Mouse (Mus musculus): Measurements from ENCODE around the gene Scml4. TPM values are rescaled to one million over a fixed set of nuclear protein-coding genes. Genes with fewer than 3 reads are reported as not detected.

Gene Scml4
- polyA plus RNA-seq, 1 experiment from 2014 or later = 18.2 TPM

DNA sequence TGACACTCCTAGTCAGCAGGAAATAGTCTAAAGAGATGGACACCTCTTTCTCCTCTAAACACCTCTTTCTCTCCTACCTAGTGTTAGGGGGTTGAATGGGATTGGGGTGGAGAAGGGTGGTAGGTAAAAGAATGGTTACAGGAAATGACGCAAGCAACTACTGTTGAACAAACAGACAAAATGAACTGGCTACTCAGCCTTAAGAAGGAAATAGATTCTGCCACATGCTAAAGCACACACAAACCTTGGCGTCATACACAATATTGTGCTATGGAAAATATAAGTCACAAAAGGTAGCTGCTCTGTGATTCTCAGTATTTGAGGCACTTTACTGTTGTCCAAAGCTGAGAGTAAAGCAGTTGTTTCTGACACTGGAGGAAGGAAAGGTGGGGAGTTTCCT, 21.4 kb upstream of the Scml4 start:
- Histone ChIP-seq H3K27ac (replicated peaks; ENCODE audit: low read depth, low read length) (no peak overlapping the region), H3K9ac (replicated peaks; ENCODE audit: low read length) (no peak overlapping the region), H3K4me1 (ENCODE audit: control insufficient read depth, insufficient read depth, low read length) (no peaks in the 10 kb centered on the region), H3K9me3 (ENCODE audit: control insufficient read depth, low read length) (no peaks in the 10 kb centered on the region; the same call in 1 of the 2 replicates), H3K4me3 (replicated peaks; ENCODE audit: low read depth, low read length) (no peak overlapping the region), H3K4me2 (ENCODE audit: low read length) (no peak overlapping the region), H3K27me3 (ENCODE audit: control insufficient read depth, insufficient read depth, low read length) (no peaks in the 10 kb centered on the region), H3K36me3 (ENCODE audit: control insufficient read depth, insufficient read depth, low read length) (peaks cover 21% of the 10 kb centered on the region)
- no peak for DNase-seq
- WGBS = 100% methylated on average over 2 of the region's 2 CpGs
- ATAC-seq (ENCODE audit: low FRiP score, low TSS enrichment) = no peak

DNA sequence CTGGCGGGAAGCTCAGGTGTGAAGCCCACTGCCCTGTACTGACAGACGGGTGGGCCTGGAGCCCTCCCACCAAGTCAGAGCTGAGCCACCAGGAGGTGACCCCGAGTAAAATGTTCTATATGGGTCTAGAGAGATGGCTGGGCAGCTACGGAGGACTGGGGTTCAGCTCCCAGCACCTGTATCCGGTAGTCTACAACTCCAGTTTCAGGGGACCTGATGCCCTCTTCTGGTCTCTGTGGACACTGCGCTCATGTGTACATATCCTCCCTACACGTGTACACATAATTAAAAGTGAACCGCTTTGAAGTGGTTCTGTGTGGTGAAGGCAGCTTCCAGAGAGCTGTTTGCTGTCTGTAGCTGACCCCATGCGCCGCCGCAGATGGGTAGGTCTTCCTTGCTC, 20.1 kb upstream of the Scml4 start:
- WGBS = 94% methylated on average over 11 of the region's 11 CpGs
- Histone ChIP-seq H3K27ac (replicated peaks; ENCODE audit: low read depth, low read length) (no peak overlapping the region), H3K27me3 (ENCODE audit: control insufficient read depth, insufficient read depth, low read length) (no peaks in the 10 kb centered on the region), H3K4me3 (replicated peaks; ENCODE audit: low read depth, low read length) (no peak overlapping the region), H3K9ac (replicated peaks; ENCODE audit: low read length) (no peak overlapping the region), H3K9me3 (ENCODE audit: control insufficient read depth, low read length) (no peaks in the 10 kb centered on the region; the same call in 1 of the 2 replicates), H3K4me1 (ENCODE audit: control insufficient read depth, insufficient read depth, low read length) (no peaks in the 10 kb centered on the region), H3K36me3 (ENCODE audit: control insufficient read depth, insufficient read depth, low read length) (peaks cover 23% of the 10 kb centered on the region), H3K4me2 (ENCODE audit: low read length) (no peak overlapping the region)
- ATAC-seq (ENCODE audit: low FRiP score, low TSS enrichment) = no peak
- no peak for DNase-seq

DNA sequence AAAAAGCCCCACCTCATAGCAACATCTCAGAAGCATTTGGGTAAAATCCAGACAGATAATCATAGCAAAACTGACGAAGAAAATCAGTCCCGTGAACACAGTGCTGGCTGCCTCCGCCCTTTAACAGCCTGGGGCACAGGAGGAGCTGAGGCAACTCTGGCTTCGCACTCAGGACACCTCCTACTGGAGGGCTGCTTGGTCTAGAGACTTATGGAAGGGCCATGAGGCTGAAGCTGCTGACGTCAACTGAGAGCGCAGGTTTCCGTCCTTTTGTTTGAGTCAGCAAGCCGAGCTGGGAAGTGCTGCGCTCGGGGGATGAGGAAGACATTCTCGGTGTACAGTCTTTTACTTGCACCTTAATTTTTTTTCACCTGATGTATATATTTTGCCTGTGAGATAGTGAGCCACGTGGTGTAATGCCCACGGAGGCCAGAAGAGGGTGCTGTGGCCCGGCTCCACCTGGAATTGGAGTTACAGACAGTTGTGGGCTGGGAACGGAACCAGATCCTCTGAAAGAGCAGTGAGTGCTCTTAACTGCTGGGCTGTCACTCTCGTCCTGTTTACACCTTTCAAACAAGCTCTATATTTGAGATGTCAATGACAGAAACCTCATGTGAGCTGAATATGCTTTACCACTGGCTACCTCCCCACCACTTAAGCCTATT, 18.5 kb upstream of the Scml4 start:
- no peak for ATAC-seq (ENCODE audit: low FRiP score, low TSS enrichment)
- H3K4me2 ChIP-seq (ENCODE audit: low read length) = no peak overlapping the region
- H3K9ac ChIP-seq (replicated peaks; ENCODE audit: low read length) = no peak overlapping the region
- DNase-seq = no peak
- no peaks in the 10 kb centered on the region for H3K4me1 ChIP-seq (ENCODE audit: control insufficient read depth, insufficient read depth, low read length)
- H3K9me3 ChIP-seq (ENCODE audit: control insufficient read depth, low read length) = no peaks in the 10 kb centered on the region; the same call in 1 of the 2 replicates
- 70% methylated on average over 16 of the region's 16 CpGs for WGBS
- H3K27ac ChIP-seq (replicated peaks; ENCODE audit: low read depth, low read length) = no peak overlapping the region
- H3K36me3 ChIP-seq (ENCODE audit: control insufficient read depth, insufficient read depth, low read length) = peaks cover 17% of the 10 kb centered on the region; the same call in 1 of the 2 replicates
- no peak overlapping the region for H3K4me3 ChIP-seq (replicated peaks; ENCODE audit: low read depth, low read length)
- H3K27me3 ChIP-seq (ENCODE audit: control insufficient read depth, insufficient read depth, low read length) = no peaks in the 10 kb centered on the region

DNA sequence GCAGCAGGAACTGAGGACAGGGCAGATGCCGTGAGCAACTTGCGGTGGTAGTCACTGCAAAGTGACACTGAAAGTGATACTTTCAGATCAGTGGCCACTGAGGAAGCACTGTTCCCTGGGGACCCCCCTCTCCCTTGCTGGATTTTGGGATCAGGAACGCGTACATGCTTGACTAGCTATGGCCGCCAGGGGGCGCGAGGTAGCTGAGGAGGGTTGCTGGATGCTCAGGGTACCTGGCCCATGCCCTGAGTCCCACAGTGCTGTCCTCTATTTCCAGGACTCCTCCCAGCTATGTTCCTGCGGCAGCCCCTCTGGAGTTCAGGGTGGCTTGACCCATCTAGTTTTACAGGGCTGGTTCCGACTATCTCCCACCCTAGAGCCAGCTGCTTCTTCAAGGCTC, 17.8 kb upstream of the Scml4 start:
- ATAC-seq (ENCODE audit: low FRiP score, low TSS enrichment) (peak; percentile 46; the same call in 1 of the 2 replicates), DNase-seq (peak; percentile 80)
- Histone ChIP-seq H3K4me3 (replicated peaks; ENCODE audit: low read depth, low read length) (no peak overlapping the region), H3K9ac (replicated peaks; ENCODE audit: low read length) (no peak overlapping the region), H3K27me3 (ENCODE audit: control insufficient read depth, insufficient read depth, low read length) (no peaks in the 10 kb centered on the region), H3K9me3 (ENCODE audit: control insufficient read depth, low read length) (no peaks in the 10 kb centered on the region; the same call in 1 of the 2 replicates), H3K4me2 (ENCODE audit: low read length) (no peak overlapping the region), H3K27ac (replicated peaks; ENCODE audit: low read depth, low read length) (no peak overlapping the region), H3K4me1 (ENCODE audit: control insufficient read depth, insufficient read depth, low read length) (no peaks in the 10 kb centered on the region), H3K36me3 (ENCODE audit: control insufficient read depth, insufficient read depth, low read length) (peaks cover 11% of the 10 kb centered on the region; the same call in 1 of the 2 replicates)
- WGBS = 19% methylated on average over 9 of the region's 9 CpGs

DNA sequence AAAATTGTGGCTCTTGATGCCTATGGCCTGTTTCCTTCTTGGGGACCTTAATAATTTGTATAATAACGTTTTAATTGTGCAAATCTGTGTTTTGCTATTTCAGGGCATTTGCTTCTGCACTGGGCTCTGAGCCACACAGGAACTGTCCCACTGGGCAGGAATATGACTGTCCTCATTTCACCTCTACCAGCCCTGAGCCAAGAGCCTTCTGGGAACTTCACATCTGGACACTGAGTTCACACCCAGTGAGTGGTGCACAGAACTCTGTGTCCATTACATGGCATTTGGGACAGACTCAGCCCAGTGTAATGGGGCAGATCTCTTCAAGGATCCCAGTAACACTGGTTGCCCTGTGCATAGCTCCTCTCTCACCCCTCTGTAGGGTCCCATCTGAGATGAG, 16.8 kb upstream of the Scml4 start:
- Histone ChIP-seq H3K27me3 (ENCODE audit: control insufficient read depth, insufficient read depth, low read length) (no peaks in the 10 kb centered on the region), H3K4me1 (ENCODE audit: control insufficient read depth, insufficient read depth, low read length) (no peaks in the 10 kb centered on the region), H3K9me3 (ENCODE audit: control insufficient read depth, low read length) (no peaks in the 10 kb centered on the region), H3K27ac (replicated peaks; ENCODE audit: low read depth, low read length) (no peak overlapping the region), H3K36me3 (ENCODE audit: control insufficient read depth, insufficient read depth, low read length) (peaks cover 4% of the 10 kb centered on the region; the same call in 1 of the 2 replicates), H3K4me2 (ENCODE audit: low read length) (no peak overlapping the region), H3K9ac (replicated peaks; ENCODE audit: low read length) (no peak overlapping the region), H3K4me3 (replicated peaks; ENCODE audit: low read depth, low read length) (no peak overlapping the region)
- DNase-seq = no peak
- WGBS = 76% methylated on average over 1 of the region's 1 CpGs
- ATAC-seq (ENCODE audit: low FRiP score, low TSS enrichment) = no peak

DNA sequence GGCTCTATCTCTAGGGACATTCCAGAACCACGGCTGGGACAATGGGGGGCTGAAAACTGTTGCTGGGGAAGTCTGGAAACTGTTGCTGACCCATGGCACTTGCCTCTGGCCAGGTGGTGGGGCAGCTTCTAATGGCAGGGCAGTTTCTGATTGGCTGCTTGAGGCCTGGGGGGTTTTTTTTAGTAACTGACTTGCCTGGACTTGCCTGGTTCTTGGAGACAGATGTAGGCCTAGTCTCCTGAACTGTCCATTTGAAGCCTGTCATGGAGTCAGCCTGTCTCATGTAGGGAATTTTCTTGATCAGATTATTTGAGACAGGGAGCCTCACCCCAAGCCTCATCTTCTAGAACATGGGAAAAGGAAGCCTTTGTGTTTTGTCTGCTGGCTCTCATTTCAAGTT, 14.7 kb upstream of the Scml4 start:
- Histone ChIP-seq H3K4me3 (replicated peaks; ENCODE audit: low read depth, low read length) (no peak overlapping the region), H3K4me2 (ENCODE audit: low read length) (no peak overlapping the region), H3K27ac (replicated peaks; ENCODE audit: low read depth, low read length) (no peak overlapping the region), H3K9me3 (ENCODE audit: control insufficient read depth, low read length) (no peaks in the 10 kb centered on the region), H3K36me3 (ENCODE audit: control insufficient read depth, insufficient read depth, low read length) (0 out of 2 replicates have a peak, but pooled peaks cover 2% of the 10 kb centered on the region), H3K27me3 (ENCODE audit: control insufficient read depth, insufficient read depth, low read length) (no peaks in the 10 kb centered on the region), H3K9ac (replicated peaks; ENCODE audit: low read length) (no peak overlapping the region), H3K4me1 (ENCODE audit: control insufficient read depth, insufficient read depth, low read length) (no peaks in the 10 kb centered on the region)
- no peak for DNase-seq
- WGBS = 44% methylated on average over 1 of the region's 1 CpGs
- no peak for ATAC-seq (ENCODE audit: low FRiP score, low TSS enrichment)

DNA sequence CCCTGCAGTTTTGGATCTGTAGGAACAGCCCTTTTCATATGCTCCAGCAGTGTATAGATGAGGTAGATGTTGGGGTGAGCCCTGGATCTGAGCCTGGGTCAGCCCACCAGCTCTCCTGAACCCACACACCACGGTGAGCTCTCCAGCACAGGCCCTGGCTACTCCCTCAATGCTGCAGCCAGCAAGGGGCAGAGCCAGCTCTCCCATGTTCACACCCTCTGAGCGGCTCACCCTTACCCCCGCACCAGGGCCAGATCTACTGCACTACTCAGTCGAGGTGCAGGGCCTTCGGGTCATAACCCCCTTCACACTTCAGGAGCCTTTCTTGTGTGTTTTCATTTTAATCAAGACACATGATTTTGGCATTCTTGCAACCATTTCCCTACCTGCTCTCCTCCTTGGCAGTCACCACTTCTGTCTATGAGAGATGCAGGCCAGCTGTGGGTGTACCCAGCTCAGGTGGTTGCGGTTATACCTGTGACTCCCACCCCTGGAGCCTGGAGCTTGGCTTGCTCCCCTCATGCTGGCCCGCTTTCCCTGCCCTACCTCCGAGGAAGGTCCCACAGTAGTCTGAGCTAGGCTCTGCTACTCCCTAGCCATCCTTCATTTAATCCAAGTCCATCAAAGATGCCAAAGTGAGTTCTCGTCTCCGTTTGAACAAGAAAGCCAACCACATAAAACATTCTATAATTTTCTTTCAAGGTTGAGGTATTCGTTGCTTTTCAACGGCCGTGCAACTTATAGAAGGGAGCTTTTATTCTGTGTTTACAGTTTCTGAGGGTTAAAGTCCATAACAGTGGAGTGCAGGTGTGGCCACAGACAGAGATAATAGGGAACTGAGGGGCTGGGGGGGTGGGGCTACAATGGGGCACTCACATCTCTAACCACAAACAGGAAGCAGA, 11.7 kb upstream of the Scml4 start:
- DNase-seq (no peak), ATAC-seq (ENCODE audit: low FRiP score, low TSS enrichment) (no peak)
- Histone ChIP-seq H3K4me3 (replicated peaks; ENCODE audit: low read depth, low read length) (no peak overlapping the region), H3K4me1 (ENCODE audit: control insufficient read depth, insufficient read depth, low read length) (no peaks in the 10 kb centered on the region), H3K9me3 (ENCODE audit: control insufficient read depth, low read length) (no peaks in the 10 kb centered on the region), H3K27me3 (ENCODE audit: control insufficient read depth, insufficient read depth, low read length) (no peaks in the 10 kb centered on the region), H3K9ac (replicated peaks; ENCODE audit: low read length) (no peak overlapping the region), H3K27ac (replicated peaks; ENCODE audit: low read depth, low read length) (no peak overlapping the region), H3K36me3 (ENCODE audit: control insufficient read depth, insufficient read depth, low read length) (0 out of 2 replicates have a peak, but pooled peaks cover 2% of the 10 kb centered on the region), H3K4me2 (ENCODE audit: low read length) (no peak overlapping the region)
- WGBS = 92% methylated on average over 13 of the region's 13 CpGs

DNA sequence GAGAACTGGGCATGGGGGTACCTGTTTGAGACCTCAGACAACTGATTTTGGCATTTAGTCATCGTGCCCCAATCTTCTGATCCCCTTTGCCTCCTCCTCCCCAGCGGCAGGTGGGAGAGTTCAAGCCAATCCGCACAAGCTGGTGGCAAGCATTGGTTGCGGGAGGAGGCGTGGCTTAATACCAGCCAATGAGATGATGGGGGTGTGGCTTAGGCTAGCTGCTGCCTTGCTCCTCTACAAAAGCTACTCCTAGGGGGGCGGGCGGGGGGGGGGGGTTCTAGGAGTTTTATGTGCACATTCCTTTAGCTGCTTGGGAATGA, 11.1 kb upstream of the Scml4 start:
- no peak overlapping the region for H3K4me2 ChIP-seq (ENCODE audit: low read length)
- no peaks in the 10 kb centered on the region for H3K36me3 ChIP-seq (ENCODE audit: control insufficient read depth, insufficient read depth, low read length)
- H3K9ac ChIP-seq (replicated peaks; ENCODE audit: low read length) = no peak overlapping the region
- DNase-seq (no peak), ATAC-seq (ENCODE audit: low FRiP score, low TSS enrichment) (no peak)
- H3K4me1 ChIP-seq (ENCODE audit: control insufficient read depth, insufficient read depth, low read length) = no peaks in the 10 kb centered on the region
- WGBS = 84% methylated on average over 7 of the region's 7 CpGs
- no peaks in the 10 kb centered on the region for H3K27me3 ChIP-seq (ENCODE audit: control insufficient read depth, insufficient read depth, low read length)
- no peak overlapping the region for H3K27ac ChIP-seq (replicated peaks; ENCODE audit: low read depth, low read length)
- H3K9me3 ChIP-seq (ENCODE audit: control insufficient read depth, low read length) = no peaks in the 10 kb centered on the region
- H3K4me3 ChIP-seq (replicated peaks; ENCODE audit: low read depth, low read length) = no peak overlapping the region

Measured in midbrain, embryonic 14.5 days (tissue).